Mouse (Mus musculus): ENCODE data around the gene Kcnk4.

The Kcnk4 gene

GRCm38 (mm10) chr19:6934195-6934977, at the start of gene Kcnk4:
TSS of gene Kcnk4 (minus strand) at chr19:6934515.
- DNase-seq (ENCODE audit: low read depth, low spot score), result no peak

GRCm38 (mm10) chr19:6983621-6984020, 49.3 kb upstream of the Kcnk4 start:
- no peak for DNase-seq (ENCODE audit: low read depth, low spot score)

- DNase-seq (ENCODE audit: low read depth, low spot score), result no peak
These were observed 47.1 kb upstream of the Kcnk4 start for GRCm38 (mm10) chr19:6981465-6981864.

- DNase-seq (ENCODE audit: low read depth, low spot score), result peak; percentile 99
These were observed 46.2 kb upstream of the Kcnk4 start, which contains the start of gene Fkbp2 for GRCm38 (mm10) chr19:6980381-6981093. TSS of gene Fkbp2 (minus strand) at chr19:6980501.

- peak; percentile 99 for DNase-seq (ENCODE audit: low read depth, low spot score)
These were observed 45.4 kb upstream of the Kcnk4 start for GRCm38 (mm10) chr19:6979486-6980380.

GRCm38 (mm10) chr19:6979001-6979479, 44.7 kb upstream of the Kcnk4 start:
- DNase-seq (ENCODE audit: low read depth, low spot score), result no peak

GRCm38 (mm10) chr19:6978639-6978974, 44.3 kb upstream of the Kcnk4 start:
- DNase-seq (ENCODE audit: low read depth, low spot score), result no peak

GRCm38 (mm10) chr19:6977759-6978638, 43.7 kb upstream of the Kcnk4 start:
- no peak for DNase-seq (ENCODE audit: low read depth, low spot score)

- DNase-seq (ENCODE audit: low read depth, low spot score), result no peak
These were observed 41.5 kb upstream of the Kcnk4 start, which contains the start of gene Plcb3 for GRCm38 (mm10) chr19:6975537-6976521. TSS of gene Plcb3 (minus strand) at chr19:6976470.

GRCm38 (mm10) chr19:6974211-6975205, 40.2 kb upstream of the Kcnk4 start, which contains the start of gene Ppp1r14b:
TSS of gene Ppp1r14b (plus strand) at chr19:6974968.
- DNase-seq (ENCODE audit: low read depth, low spot score), result peak; percentile 84

GRCm38 (mm10) chr19:6973581-6974190, 39.4 kb upstream of the Kcnk4 start:
- DNase-seq (ENCODE audit: low read depth, low spot score), result no peak

GRCm38 (mm10) chr19:6972247-6972917, 38.1 kb upstream of the Kcnk4 start:
- no peak for DNase-seq (ENCODE audit: low read depth, low spot score)

GRCm38 (mm10) chr19:6971644-6972043, 37.3 kb upstream of the Kcnk4 start:
- no peak for DNase-seq (ENCODE audit: low read depth, low spot score)

- DNase-seq (ENCODE audit: low read depth, low spot score), result no peak
These were observed 36.3 kb upstream of the Kcnk4 start for GRCm38 (mm10) chr19:6970460-6971085.

GRCm38 (mm10) chr19:6969665-6970381, 35.5 kb upstream of the Kcnk4 start:
- peak; percentile 48 for DNase-seq (ENCODE audit: low read depth, low spot score)

- DNase-seq (ENCODE audit: low read depth, low spot score), result no peak
These were observed 35.0 kb upstream of the Kcnk4 start for GRCm38 (mm10) chr19:6969291-6969664.

Data from forelimb bud, embryonic 11.5 days (tissue).